Mouse (Mus musculus) naive thymus-derived CD4-positive, alpha-beta T cell, adult 2 months (primary cell): Measurements from ENCODE around the gene Abcc12.

Experiments
- DNase-seq: peaks from one replicate; pipeline ENCODE4 v3.0.0-alpha.2; 2011; ENCODE audit warnings: low read depth

The Abcc12 gene

GRCm38 (mm10) chr8:86578076-86578475 is 2.4 kb downstream of the Abcc12 start:
- no peak for DNase-seq

- no peak for DNase-seq
Measured at GRCm38 (mm10) chr8:86577547-86577946, 2.9 kb downstream of the Abcc12 start.

- DNase-seq = no peak
Measured at GRCm38 (mm10) chr8:86563674-86564073, 16.8 kb downstream of the Abcc12 start.

- no peak for DNase-seq
Measured at GRCm38 (mm10) chr8:86561737-86562136, 18.7 kb downstream of the Abcc12 start.

GRCm38 (mm10) chr8:86560688-86561065 is 19.8 kb downstream of the Abcc12 start:
- no peak for DNase-seq

GRCm38 (mm10) chr8:86559947-86560687 is 20.4 kb downstream of the Abcc12 start:
- DNase-seq = no peak

- DNase-seq = no peak
Measured at GRCm38 (mm10) chr8:86557186-86558045, 23.1 kb downstream of the Abcc12 start.

GRCm38 (mm10) chr8:86555564-86555963 is 24.9 kb downstream of the Abcc12 start:
- no peak for DNase-seq

- DNase-seq = no peak
Measured at GRCm38 (mm10) chr8:86554220-86554891, 26.1 kb downstream of the Abcc12 start.

GRCm38 (mm10) chr8:86550516-86550915 is 30.0 kb downstream of the Abcc12 start:
- DNase-seq = no peak

GRCm38 (mm10) chr8:86546001-86546400 is 34.5 kb downstream of the Abcc12 start:
- DNase-seq = no peak

GRCm38 (mm10) chr8:86540906-86541305 is 39.6 kb downstream of the Abcc12 start:
- no peak for DNase-seq

- DNase-seq = no peak
Measured at GRCm38 (mm10) chr8:86540376-86540775, 40.1 kb downstream of the Abcc12 start.

- DNase-seq = no peak
Measured at GRCm38 (mm10) chr8:86536663-86536987, 43.9 kb downstream of the Abcc12 start.

GRCm38 (mm10) chr8:86535791-86536662 is 44.5 kb downstream of the Abcc12 start:
- DNase-seq = peak; percentile 3

GRCm38 (mm10) chr8:86535068-86535560 is 45.4 kb downstream of the Abcc12 start:
- no peak for DNase-seq

GRCm38 (mm10) chr8:86529714-86530113 is 50.8 kb downstream of the Abcc12 start:
- DNase-seq = no peak

- no peak for DNase-seq
Measured at GRCm38 (mm10) chr8:86527336-86528029, 53.0 kb downstream of the Abcc12 start.

- no peak for DNase-seq
Measured at GRCm38 (mm10) chr8:86526808-86527207, 53.7 kb downstream of the Abcc12 start.

GRCm38 (mm10) chr8:86514203-86514602 is 66.3 kb downstream of the Abcc12 start:
- DNase-seq = no peak

GRCm38 (mm10) chr8:86512886-86513285 is 67.6 kb downstream of the Abcc12 start:
- no peak for DNase-seq
